ENCODE assay signal across 16 mouse cellular contexts in genomic region chr10:69340001-69340400, GRCm38 (mm10). TPM values are rescaled to one million over a fixed set of nuclear protein-coding genes. Genes with fewer than 3 reads are reported as not detected.
"Had no signal": no experiment of that assay in that cellular context is flagged by ENCODE, and none has a peak within 500 bp of the region (broad histone marks: within the 10 kb centered on the region; RNA-seq: fewer than 3 reads in every experiment).

No protein-coding gene starts in this region.

- H3K27ac ChIP-seq: kidney, embryonic 15.5 days; layer of hippocampus, adult 2 months; liver, embryonic 13.5 days; midbrain, embryonic 10.5 days; midbrain, embryonic 13.5 days had no signal

- DNase-seq: kidney, adult 11 months; kidney, adult 8-10 months; kidney, postnatal 14 days; layer of hippocampus, adult 9-11 months; liver, embryonic 13.5 days; lung, adult 2 months; lung, postnatal 14 days; lung, postnatal 4 days; thymus, postnatal 25 days had no signal

- H3K4me1 ChIP-seq: kidney, embryonic 15.5 days; midbrain, embryonic 10.5 days; midbrain, embryonic 13.5 days had no signal

- H3K4me2 ChIP-seq: kidney, embryonic 15.5 days; liver, embryonic 13.5 days; midbrain, embryonic 13.5 days had no signal

- H3K9me3 ChIP-seq: kidney, embryonic 15.5 days; liver, embryonic 13.5 days; midbrain, embryonic 10.5 days; midbrain, embryonic 13.5 days had no signal

- ATAC-seq: midbrain, embryonic 13.5 days; midbrain, embryonic 16.5 days had no signal

- H3K27me3 ChIP-seq: kidney, embryonic 15.5 days; liver, embryonic 13.5 days; midbrain, embryonic 13.5 days had no signal

- H3K9ac ChIP-seq: kidney, embryonic 15.5 days; liver, embryonic 13.5 days; midbrain, embryonic 13.5 days had no signal

- H3K4me3 ChIP-seq: kidney, embryonic 15.5 days; layer of hippocampus, adult 2 months; liver, embryonic 13.5 days; midbrain, embryonic 10.5 days; midbrain, embryonic 13.5 days had no signal

RNA-seq across cellular contexts. Expression of gene Cdk1, which starts 12.7 kb away (rescaled TPM):
- total RNA-seq: left cerebral cortex, adult 18-20 months had no signal

RNA-seq across cellular contexts. Expression of gene Ank3, which starts 58.6 kb away (rescaled TPM):
- total RNA-seq: monocyte, adult 5-6 weeks had no signal
